Mouse (Mus musculus) urinary bladder, postnatal 25 days (tissue): ENCODE results near the gene Tmem123.

Experiments
- DNase-seq: peaks from one replicate; pipeline ENCODE4 v3.0.0; 2022; ENCODE audit warnings: low spot score

Gene Tmem123

GRCm38 (mm10) chr9:7763614-7764300 lies at the start of gene Tmem123:
Gene Tmem123 (plus strand): TSS chr9:7764041.
- DNase-seq = peak; percentile 99

GRCm38 (mm10) chr9:7714062-7714907 lies 49.6 kb upstream of the Tmem123 start:
- DNase-seq = no peak

DNA sequence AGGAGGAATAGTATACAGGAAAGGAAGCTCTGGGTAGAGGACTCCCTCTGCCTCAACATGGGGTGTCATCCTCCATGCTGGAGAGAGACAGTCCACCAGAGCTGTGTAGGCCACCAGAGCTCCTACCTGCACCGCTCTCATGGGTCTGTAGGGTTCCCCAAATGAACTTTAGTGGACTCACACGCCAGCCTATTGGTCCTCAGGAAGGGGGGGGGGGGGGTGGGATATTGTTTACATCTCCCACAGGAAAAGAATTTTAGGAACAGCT lies 49.0 kb upstream of the Tmem123 start:
- DNase-seq = no peak

DNA sequence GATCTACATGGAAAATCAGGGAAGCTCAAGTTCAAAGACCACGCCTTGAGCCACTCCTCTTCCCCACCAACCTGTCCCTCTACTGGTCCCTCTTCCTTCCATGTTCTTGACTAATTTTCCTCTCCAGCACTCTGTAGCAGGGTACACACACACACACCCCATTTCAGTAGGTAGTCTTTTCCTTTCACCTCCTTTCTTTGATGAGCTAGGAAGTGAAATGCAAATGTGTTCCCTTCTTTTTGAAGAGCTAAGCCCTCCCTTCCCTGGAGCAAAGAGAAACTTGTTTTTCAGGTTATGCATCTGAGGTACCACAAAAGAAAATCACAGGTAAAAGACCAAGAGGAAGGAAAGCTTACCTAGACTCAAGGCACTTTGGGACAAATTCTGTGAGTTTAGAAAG lies 42.3 kb upstream of the Tmem123 start:
- no peak for DNase-seq

DNA sequence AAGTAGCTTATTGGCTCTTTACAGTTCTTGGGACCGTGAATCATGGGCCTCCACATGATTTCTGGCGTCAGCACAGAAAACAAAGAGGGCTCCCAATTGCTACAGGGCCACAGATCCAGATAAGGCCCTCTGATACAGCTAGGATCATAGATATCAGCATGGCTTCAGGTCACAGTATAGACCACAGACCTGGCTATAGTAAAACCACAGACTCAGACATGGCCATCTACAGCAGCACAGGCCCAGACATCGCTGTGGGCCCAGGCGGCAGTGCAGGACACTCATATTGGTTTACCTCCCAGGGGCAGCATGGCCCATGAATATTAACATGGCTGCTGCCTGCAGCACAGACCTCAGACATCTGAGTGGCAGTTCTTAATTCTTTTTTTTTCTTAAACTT lies 34.8 kb upstream of the Tmem123 start:
- DNase-seq = no peak

DNA sequence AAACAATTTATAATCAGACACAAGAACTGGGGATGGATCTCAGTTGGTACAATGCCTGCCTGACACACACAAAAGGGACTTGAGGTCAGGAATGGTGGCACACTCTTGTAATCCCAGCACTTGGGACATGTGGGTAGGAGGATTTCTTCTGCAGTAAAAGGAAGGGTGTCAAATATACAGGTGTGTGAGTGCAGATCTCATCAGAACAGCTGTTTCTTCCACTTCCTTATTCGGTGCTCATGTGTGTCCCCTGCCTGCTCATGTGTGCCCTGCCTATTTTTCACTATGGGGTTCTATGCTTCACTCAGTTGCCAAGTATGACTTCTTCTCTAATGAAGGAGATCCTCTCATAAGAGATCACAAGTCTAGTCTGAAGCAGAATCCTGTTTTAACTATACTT lies 21.1 kb upstream of the Tmem123 start:
- DNase-seq = no peak

DNA sequence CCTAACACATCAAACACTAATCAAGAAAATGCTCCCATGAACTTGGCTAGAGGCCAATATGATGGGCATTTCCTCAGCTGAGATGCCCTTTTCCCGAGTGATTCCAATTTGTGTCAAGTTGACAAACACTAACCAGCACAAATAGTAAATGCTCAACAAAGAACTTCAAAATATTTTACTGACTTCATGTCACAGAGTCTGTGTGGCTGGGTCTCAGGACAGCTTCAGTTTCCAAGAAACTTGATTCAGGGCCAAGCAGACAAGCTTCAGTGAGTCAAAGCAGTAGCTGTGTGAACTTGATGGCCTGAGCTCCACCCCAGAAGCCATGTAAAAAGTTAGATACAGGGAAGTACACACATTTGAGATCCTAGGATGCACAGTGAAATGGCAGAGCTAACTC lies 19.7 kb upstream of the Tmem123 start:
- no peak for DNase-seq

DNA sequence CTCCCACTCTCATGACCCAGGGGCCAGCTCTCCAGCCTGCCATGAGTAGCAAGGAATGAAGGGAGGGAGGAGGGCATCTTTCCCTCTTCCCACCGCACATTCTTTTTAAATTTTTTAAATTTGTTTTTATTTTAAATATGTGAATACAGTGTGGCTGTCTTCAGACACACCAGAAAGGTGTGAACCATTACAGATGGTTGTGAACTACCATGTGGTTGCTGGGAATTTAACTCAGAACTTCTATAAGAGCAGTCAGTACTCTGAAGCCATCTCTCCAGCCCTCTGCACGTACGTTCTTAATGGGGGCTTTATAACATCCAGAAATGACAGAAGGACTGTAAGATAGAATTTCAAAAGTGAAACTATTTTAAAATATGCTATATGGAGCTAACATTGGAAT lies 15.0 kb upstream of the Tmem123 start:
- DNase-seq = no peak

DNA sequence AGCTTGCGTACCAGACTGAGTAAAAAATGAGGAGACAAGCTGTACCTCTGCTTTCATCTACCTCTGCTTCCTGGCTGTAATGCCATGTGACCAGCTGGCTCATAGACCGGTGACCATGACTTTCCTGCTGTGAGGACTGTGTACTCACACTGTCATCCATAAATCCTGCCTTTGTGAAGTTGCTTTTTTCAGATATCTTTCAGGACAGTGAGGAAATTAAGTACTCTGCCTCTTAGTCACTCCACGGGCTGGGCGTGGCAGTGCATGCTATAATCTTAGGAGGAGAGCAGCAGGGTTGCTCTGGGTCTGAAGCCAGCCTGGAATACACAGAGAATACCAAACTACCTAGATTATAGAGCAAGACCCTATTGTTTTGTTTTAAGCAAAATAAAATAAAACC lies 14.3 kb upstream of the Tmem123 start:
- DNase-seq = no peak

DNA sequence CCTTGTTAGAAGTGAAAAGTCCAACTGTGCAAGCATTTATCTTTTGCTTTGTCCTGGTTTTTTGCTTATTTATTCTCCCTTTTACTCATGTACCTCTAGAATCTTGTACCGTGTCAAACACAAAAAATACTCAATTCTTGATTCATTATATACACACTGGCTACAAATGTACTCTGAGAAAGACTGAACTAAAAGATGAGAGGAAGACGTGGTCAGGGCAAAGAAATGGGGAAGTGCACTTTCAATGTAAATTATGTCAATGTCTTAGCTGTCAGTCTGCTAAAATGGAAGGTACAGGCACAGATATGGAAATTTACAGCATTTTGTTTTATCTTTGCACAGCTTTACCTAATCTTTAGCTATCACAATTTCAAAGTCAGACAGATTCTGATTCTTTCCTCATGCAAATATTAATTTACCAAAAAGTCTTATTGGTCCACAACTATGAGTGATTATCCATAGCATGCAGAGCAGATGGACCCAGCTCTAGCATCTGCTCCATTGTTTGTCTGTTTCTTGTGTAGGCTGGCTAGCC lies 7.9 kb upstream of the Tmem123 start:
- DNase-seq = no peak

GRCm38 (mm10) chr9:7761906-7762455 lies 1.9 kb upstream of the Tmem123 start:
- no peak for DNase-seq

GRCm38 (mm10) chr9:7762741-7763140 lies 1.1 kb upstream of the Tmem123 start:
- DNase-seq = no peak

GRCm38 (mm10) chr9:7764463-7764871 lies 626 bp downstream of the Tmem123 start:
- DNase-seq = peak; percentile 43

GRCm38 (mm10) chr9:7765236-7765635 lies 1.4 kb downstream of the Tmem123 start:
- no peak for DNase-seq

DNA sequence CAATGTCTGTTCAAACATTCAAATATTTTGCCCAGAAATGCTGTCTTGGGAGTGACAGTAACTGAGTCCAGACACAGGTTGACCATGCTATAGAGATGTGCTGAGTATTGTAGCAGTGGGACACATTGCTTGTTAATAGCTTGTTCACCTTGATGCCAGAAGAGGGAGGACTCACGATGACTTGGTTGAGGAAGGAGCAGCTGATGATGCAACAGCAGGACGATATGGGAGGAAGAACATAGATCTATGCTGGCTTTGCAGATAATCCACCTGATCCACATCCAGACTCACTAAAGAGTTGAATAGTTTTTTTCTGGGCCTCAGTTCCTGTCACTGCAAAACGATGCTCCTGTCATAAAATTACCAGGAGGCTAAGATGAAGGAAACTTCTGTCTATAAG lies 2.7 kb downstream of the Tmem123 start:
- no peak for DNase-seq

- no peak for DNase-seq
Observed at GRCm38 (mm10) chr9:7767526-7767925, 3.7 kb downstream of the Tmem123 start.

DNA sequence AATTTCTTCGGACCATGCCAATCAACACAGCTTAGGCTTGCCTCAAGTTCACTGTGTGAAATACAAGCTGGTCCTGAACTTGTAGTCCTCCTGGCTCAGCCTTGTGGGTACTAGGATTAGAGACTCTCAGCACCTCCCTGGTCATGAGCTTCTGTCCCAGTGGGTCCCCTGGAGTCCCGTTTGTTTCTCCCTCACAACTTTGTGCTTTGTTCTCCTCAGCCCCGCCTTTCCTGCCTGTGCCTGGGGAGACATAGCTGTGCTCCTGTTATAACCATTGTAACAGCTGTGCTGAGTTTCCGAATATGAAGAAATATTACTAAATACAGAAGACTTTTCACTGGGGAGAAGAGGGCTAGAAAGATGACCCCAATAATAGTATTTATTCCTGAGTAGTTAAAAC lies 5.2 kb downstream of the Tmem123 start:
- DNase-seq = no peak

GRCm38 (mm10) chr9:7769491-7769890 lies 5.7 kb downstream of the Tmem123 start:
- no peak for DNase-seq

DNA sequence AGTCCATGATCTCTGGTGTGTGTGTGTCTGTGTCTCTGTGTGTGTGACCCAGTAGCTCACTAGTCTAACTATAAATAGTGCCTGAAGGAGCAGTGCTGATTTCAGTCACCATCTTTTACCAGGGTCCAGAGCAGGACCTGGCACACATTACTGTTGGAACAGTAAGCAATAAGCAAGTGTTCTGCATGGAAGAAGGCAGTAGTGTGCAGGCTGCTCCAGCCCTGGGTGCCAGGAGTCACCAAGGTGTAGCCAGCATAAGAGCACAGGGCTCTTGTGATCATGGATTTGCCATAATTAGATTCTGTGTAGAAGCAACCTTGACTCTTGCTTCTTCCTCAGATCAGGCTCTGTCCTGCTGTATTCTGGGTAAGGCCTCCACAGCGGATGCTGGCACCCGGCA lies 8.5 kb downstream of the Tmem123 start:
- DNase-seq = no peak

GRCm38 (mm10) chr9:7772773-7773454 lies 9.1 kb downstream of the Tmem123 start:
- no peak for DNase-seq

DNA sequence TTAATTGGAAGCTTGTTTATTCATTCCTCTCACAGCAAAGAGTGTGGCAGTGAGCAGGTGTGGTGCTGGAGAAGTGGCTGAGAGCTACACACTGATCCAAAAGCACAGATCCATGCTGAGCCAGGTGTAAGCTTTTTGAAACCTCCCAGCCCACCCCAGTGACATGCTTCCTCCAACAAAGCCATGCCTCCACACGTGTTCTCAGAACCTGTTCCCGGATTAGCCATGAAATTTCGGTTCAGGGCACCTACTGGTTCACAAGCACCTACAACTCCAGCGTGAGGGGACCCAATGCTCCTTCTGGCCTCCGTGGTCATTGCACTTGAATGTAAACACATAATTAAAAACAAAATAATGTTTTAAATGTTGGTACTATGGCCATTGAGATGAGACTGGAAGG lies 9.8 kb downstream of the Tmem123 start:
- no peak for DNase-seq

- no peak for DNase-seq
Observed at GRCm38 (mm10) chr9:7774538-7774937, 10.7 kb downstream of the Tmem123 start.

- no peak for DNase-seq
Observed at GRCm38 (mm10) chr9:7775011-7775410, 11.2 kb downstream of the Tmem123 start.
